Mouse (Mus musculus): Measurements from ENCODE around the gene Rora. TPM values are rescaled to one million over a fixed set of nuclear protein-coding genes. Genes with fewer than 3 reads are reported as not detected.

Gene Rora
- 22.0 and 24.1 TPM in 2 replicates for polyA plus RNA-seq (2012; rRNA removed)

GRCm38 (mm10) chr9:68653211-68654038 lies at the start of gene Rora:
TSS of gene Rora (plus strand) at chr9:68653786.
- H3K4me1 ChIP-seq (ENCODE audit: control insufficient read depth, insufficient read depth, low read length), result peaks cover 9% of the 10 kb centered on the region
- no peaks in the 10 kb centered on the region for H3K36me3 ChIP-seq (ENCODE audit: control insufficient read depth, insufficient read depth, low read length)
- no peak for TF ChIP-seq CTCF (IDR thresholded peaks at IDR 0.05; ENCODE audit: control insufficient read depth, insufficient read depth, insufficient replicate concordance, low read depth, low read length)
- no peak for TF ChIP-seq POLR2A (IDR thresholded peaks at IDR 0.05; ENCODE audit: control insufficient read depth, low read depth, low read length)
- peak within 1 kb of the TSS; percentile 90 for H3K4me3 ChIP-seq (ENCODE audit: control insufficient read depth, low read depth, low read length)
- no peaks in the 10 kb centered on the region for H3K27me3 ChIP-seq (ENCODE audit: control insufficient read depth, insufficient read depth, low read length)
- no peak within 1 kb of the TSS for H3K27ac ChIP-seq (ENCODE audit: control insufficient read depth, insufficient read depth, low read depth, low read length)

GRCm38 (mm10) chr9:68614006-68614405 lies 39.6 kb upstream of the Rora start:
- no peak for TF ChIP-seq CTCF (IDR thresholded peaks at IDR 0.05; ENCODE audit: control insufficient read depth, insufficient read depth, insufficient replicate concordance, low read depth, low read length)
- no peak for TF ChIP-seq POLR2A (IDR thresholded peaks at IDR 0.05; ENCODE audit: control insufficient read depth, low read depth, low read length)
- Histone ChIP-seq H3K27me3 (ENCODE audit: control insufficient read depth, insufficient read depth, low read length) (no peaks in the 10 kb centered on the region), H3K27ac (ENCODE audit: control insufficient read depth, insufficient read depth, low read depth, low read length) (no peak overlapping the region), H3K4me1 (ENCODE audit: control insufficient read depth, insufficient read depth, low read length) (no peaks in the 10 kb centered on the region), H3K36me3 (ENCODE audit: control insufficient read depth, insufficient read depth, low read length) (no peaks in the 10 kb centered on the region), H3K4me3 (ENCODE audit: control insufficient read depth, low read depth, low read length) (no peak overlapping the region)

- Histone ChIP-seq H3K4me1 (ENCODE audit: control insufficient read depth, insufficient read depth, low read length) (no peaks in the 10 kb centered on the region), H3K4me3 (ENCODE audit: control insufficient read depth, low read depth, low read length) (no peak overlapping the region), H3K27ac (ENCODE audit: control insufficient read depth, insufficient read depth, low read depth, low read length) (no peak overlapping the region), H3K36me3 (ENCODE audit: control insufficient read depth, insufficient read depth, low read length) (no peaks in the 10 kb centered on the region), H3K27me3 (ENCODE audit: control insufficient read depth, insufficient read depth, low read length) (no peaks in the 10 kb centered on the region)
- TF ChIP-seq CTCF (IDR thresholded peaks at IDR 0.05; ENCODE audit: control insufficient read depth, insufficient read depth, insufficient replicate concordance, low read depth, low read length) (no peak), POLR2A (IDR thresholded peaks at IDR 0.05; ENCODE audit: control insufficient read depth, low read depth, low read length) (no peak)
These were observed 36.5 kb upstream of the Rora start for GRCm38 (mm10) chr9:68617116-68617515.

- H3K36me3 ChIP-seq (ENCODE audit: control insufficient read depth, insufficient read depth, low read length), result no peaks in the 10 kb centered on the region
- no peaks in the 10 kb centered on the region for H3K27me3 ChIP-seq (ENCODE audit: control insufficient read depth, insufficient read depth, low read length)
- no peak for TF ChIP-seq CTCF (IDR thresholded peaks at IDR 0.05; ENCODE audit: control insufficient read depth, insufficient read depth, insufficient replicate concordance, low read depth, low read length)
- TF ChIP-seq POLR2A (IDR thresholded peaks at IDR 0.05; ENCODE audit: control insufficient read depth, low read depth, low read length), result no peak
- no peak overlapping the region for H3K4me3 ChIP-seq (ENCODE audit: control insufficient read depth, low read depth, low read length)
- H3K4me1 ChIP-seq (ENCODE audit: control insufficient read depth, insufficient read depth, low read length), result no peaks in the 10 kb centered on the region
- H3K27ac ChIP-seq (ENCODE audit: control insufficient read depth, insufficient read depth, low read depth, low read length), result no peak overlapping the region
These were observed 33.5 kb upstream of the Rora start for GRCm38 (mm10) chr9:68620036-68620435.

GRCm38 (mm10) chr9:68620441-68620840 lies 33.1 kb upstream of the Rora start:
- H3K4me1 ChIP-seq (ENCODE audit: control insufficient read depth, insufficient read depth, low read length), result no peaks in the 10 kb centered on the region
- H3K4me3 ChIP-seq (ENCODE audit: control insufficient read depth, low read depth, low read length), result no peak overlapping the region
- no peak overlapping the region for H3K27ac ChIP-seq (ENCODE audit: control insufficient read depth, insufficient read depth, low read depth, low read length)
- no peaks in the 10 kb centered on the region for H3K27me3 ChIP-seq (ENCODE audit: control insufficient read depth, insufficient read depth, low read length)
- no peaks in the 10 kb centered on the region for H3K36me3 ChIP-seq (ENCODE audit: control insufficient read depth, insufficient read depth, low read length)
- TF ChIP-seq CTCF (IDR thresholded peaks at IDR 0.05; ENCODE audit: control insufficient read depth, insufficient read depth, insufficient replicate concordance, low read depth, low read length), result no peak
- no peak for TF ChIP-seq POLR2A (IDR thresholded peaks at IDR 0.05; ENCODE audit: control insufficient read depth, low read depth, low read length)

GRCm38 (mm10) chr9:68624981-68625380 lies 28.6 kb upstream of the Rora start:
- H3K36me3 ChIP-seq (ENCODE audit: control insufficient read depth, insufficient read depth, low read length), result no peaks in the 10 kb centered on the region
- H3K27ac ChIP-seq (ENCODE audit: control insufficient read depth, insufficient read depth, low read depth, low read length), result no peak overlapping the region
- no peak overlapping the region for H3K4me3 ChIP-seq (ENCODE audit: control insufficient read depth, low read depth, low read length)
- H3K27me3 ChIP-seq (ENCODE audit: control insufficient read depth, insufficient read depth, low read length), result no peaks in the 10 kb centered on the region
- no peaks in the 10 kb centered on the region for H3K4me1 ChIP-seq (ENCODE audit: control insufficient read depth, insufficient read depth, low read length)
- TF ChIP-seq POLR2A (IDR thresholded peaks at IDR 0.05; ENCODE audit: control insufficient read depth, low read depth, low read length), result no peak
- TF ChIP-seq CTCF (IDR thresholded peaks at IDR 0.05; ENCODE audit: control insufficient read depth, insufficient read depth, insufficient replicate concordance, low read depth, low read length), result no peak

- Histone ChIP-seq H3K27me3 (ENCODE audit: control insufficient read depth, insufficient read depth, low read length) (no peaks in the 10 kb centered on the region), H3K27ac (ENCODE audit: control insufficient read depth, insufficient read depth, low read depth, low read length) (no peak overlapping the region), H3K36me3 (ENCODE audit: control insufficient read depth, insufficient read depth, low read length) (no peaks in the 10 kb centered on the region), H3K4me1 (ENCODE audit: control insufficient read depth, insufficient read depth, low read length) (no peaks in the 10 kb centered on the region), H3K4me3 (ENCODE audit: control insufficient read depth, low read depth, low read length) (no peak overlapping the region)
- TF ChIP-seq CTCF (IDR thresholded peaks at IDR 0.05; ENCODE audit: control insufficient read depth, insufficient read depth, insufficient replicate concordance, low read depth, low read length) (no peak), POLR2A (IDR thresholded peaks at IDR 0.05; ENCODE audit: control insufficient read depth, low read depth, low read length) (no peak)
These were observed 16.3 kb upstream of the Rora start for GRCm38 (mm10) chr9:68637301-68637700.
